Mouse (Mus musculus) limb, embryonic 15.5 days (tissue): ENCODE results near the gene Slc8b1. TPM values are rescaled to one million over a fixed set of nuclear protein-coding genes. Genes with fewer than 3 reads are reported as not detected.

Experiments used
- ATAC-seq: fragments of 200-750 bp; cut with Nextera tagmentation; 2 replicates; pipeline ENCODE4 v1.8.0; 2017; ENCODE audit warnings: low read depth, moderate TSS enrichment; ENCODE audit not compliant: insufficient number of reproducible peaks, low FRiP score, low TSS enrichment
- H3K27ac ChIP-seq: fragments of 300-500 bp; sonication (generic); 2 replicates; pipeline ENCODE4 v1.5.1; 2015; ENCODE audit warnings: moderate library complexity, mild to moderate bottlenecking, inconsistent platforms
- H3K27me3 ChIP-seq: fragments of 300-500 bp; sonication (generic); 2 replicates; pipeline ENCODE4 v1.6.1; 2015; ENCODE audit warnings: inconsistent platforms
- H3K36me3 ChIP-seq: fragments of 300-500 bp; sonication (generic); 2 replicates; pipeline ENCODE4 v1.6.1; 2015; ENCODE audit warnings: inconsistent platforms
- H3K4me1 ChIP-seq: fragments of 300-500 bp; sonication (generic); 2 replicates; pipeline ENCODE4 v1.6.1; 2015; ENCODE audit warnings: inconsistent platforms
- H3K4me2 ChIP-seq: fragments of 300-500 bp; sonication (generic); 2 replicates; pipeline ENCODE4 v1.6.1; 2015; ENCODE audit warnings: mild to moderate bottlenecking, inconsistent platforms
- H3K4me3 ChIP-seq: fragments of 300-500 bp; sonication (generic); 2 replicates; pipeline ENCODE4 v1.5.1; 2015; ENCODE audit warnings: mild to moderate bottlenecking, inconsistent platforms
- H3K9ac ChIP-seq: fragments of 300-500 bp; sonication (generic); 2 replicates; pipeline ENCODE4 v1.6.1; 2015; ENCODE audit warnings: inconsistent platforms
- H3K9me3 ChIP-seq: fragments of 300-500 bp; sonication (generic); 2 replicates; pipeline ENCODE4 v1.6.1; 2016; ENCODE audit warnings: inconsistent platforms
- WGBS: fragments of 180-500 bp; shearing (Covaris S2); methylation state at CpG from one replicate; pipeline ENCODE4 v1.1.7; 2015; 5-methylcytosine and 5-hydroxymethylcytosine counted together
- polyA plus RNA-seq: library from polyadenylated mRNA; unstranded; fragments of >200 nt; fragmentation: Nextera tagmentation; extraction: Ambion mirVana; gene quantifications from 2 replicates; pipeline ENCODE4 v1.2.1, GENCODE M21; 2015

Gene Slc8b1
- polyA plus RNA-seq, 1 experiment from 2014 or later, result 12.0 TPM

DNA sequence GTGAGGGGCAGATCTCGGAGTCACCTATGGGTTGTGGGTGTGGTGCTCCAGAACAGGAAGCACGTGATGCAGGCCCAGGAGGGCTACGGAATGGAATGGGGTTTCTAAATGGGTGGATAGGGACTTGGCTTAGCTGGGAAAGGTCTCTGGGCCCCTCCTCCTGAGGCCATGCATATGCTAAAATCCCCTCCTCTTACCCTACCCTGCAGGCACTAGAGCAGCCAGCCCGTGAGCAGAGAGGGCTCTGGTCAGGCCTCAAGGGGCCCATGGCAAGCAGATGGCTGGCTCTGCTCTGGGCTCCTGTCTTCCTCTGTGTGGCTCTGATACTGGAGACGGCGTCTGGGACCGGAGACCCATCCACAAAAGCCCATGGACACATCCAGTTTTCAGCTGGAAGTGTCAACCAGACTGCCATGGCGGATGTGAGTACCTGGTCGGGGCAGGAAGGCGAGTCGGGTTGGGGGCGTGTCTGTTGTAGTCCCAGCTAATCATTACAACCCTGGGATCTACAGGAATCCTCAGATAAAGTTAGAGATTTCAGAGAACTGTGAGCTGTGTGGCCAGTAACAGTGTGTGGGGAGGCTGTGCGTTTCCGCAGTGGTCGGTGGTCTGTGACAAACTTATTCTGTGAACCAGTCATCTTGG, 2.1 kb downstream of the Slc8b1 start:
- Histone ChIP-seq H3K9me3 (no peaks in the 10 kb centered on the region), H3K9ac (no peak overlapping the region), H3K27ac (peak overlapping the region; percentile 13; the same call in 1 of the 2 replicates), H3K27me3 (no peaks in the 10 kb centered on the region), H3K4me1 (peaks cover 63% of the 10 kb centered on the region), H3K4me2 (0 out of 2 replicates have a peak overlapping the region, but pooled peaks have one; percentile 10), H3K36me3 (no peaks in the 10 kb centered on the region), H3K4me3 (peak overlapping the region; percentile 7; the same call in 1 of the 2 replicates)
- WGBS, result 48% methylated on average over 15 of the region's 15 CpGs
- no peak for ATAC-seq

DNA sequence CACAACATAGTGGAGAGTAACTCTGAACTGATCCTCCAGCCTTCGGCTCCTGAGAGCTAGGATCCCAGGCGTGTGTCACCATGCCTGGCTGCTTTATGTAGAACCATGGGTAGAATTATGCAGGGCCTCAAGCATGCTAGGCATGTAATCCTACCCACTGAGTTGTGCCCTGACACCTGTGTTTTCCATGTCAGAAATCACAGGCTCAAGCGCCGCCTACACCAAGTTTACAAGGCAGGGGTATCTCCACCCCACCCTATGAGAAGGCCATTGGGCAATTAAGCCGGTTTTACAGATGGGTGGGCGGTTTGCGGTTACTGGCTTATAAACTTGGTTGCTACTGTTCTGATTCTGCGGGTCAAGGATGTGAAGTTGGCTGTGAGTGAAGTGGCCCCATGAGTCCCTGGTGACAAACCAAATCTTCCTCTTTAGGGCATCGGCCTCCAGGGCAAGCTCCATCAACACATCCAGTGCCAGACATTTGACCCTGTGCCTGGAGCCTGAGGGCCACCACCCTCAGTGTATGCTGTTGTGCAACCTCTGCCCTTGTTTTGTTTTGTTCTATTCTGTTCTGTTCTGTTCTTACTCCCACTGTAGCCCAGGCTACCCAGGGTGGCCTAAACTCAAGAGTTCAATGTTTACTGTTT, 3.2 kb downstream of the Slc8b1 start:
- H3K4me2 ChIP-seq, result no peak overlapping the region
- ATAC-seq, result no peak

DNA sequence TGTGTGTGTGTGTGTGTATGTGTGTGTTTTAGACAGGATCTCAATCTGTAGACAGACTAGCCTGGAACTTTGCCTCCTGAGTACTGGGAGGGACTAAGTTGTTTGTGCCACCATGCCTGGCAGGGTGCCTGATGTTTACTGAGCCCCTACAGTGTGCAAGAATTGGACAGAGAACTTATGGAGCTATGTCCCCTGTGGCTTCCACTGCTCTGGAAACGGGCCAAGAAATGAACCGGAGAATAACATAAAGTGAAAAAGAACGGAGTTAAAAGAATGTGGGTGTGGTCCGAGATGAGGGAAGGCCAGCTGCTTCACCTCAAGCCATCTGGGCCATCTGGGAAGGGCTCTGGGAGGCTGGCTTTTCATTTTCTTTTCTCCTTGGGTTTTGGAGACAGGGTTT, 3.8 kb downstream of the Slc8b1 start:
- no peak for ATAC-seq
- H3K27me3 ChIP-seq, result no peaks in the 10 kb centered on the region
- H3K4me3 ChIP-seq, result no peak overlapping the region
- no peak overlapping the region for H3K9ac ChIP-seq
- no peaks in the 10 kb centered on the region for H3K9me3 ChIP-seq
- H3K4me1 ChIP-seq, result peaks cover 63% of the 10 kb centered on the region
- 0 out of 2 replicates have a peak overlapping the region, but pooled peaks have one; percentile 10 for H3K4me2 ChIP-seq
- peak overlapping the region; percentile 58 for H3K27ac ChIP-seq
- peaks cover under 1% of the 10 kb centered on the region; the same call in 1 of the 2 replicates for H3K36me3 ChIP-seq
- WGBS, result 3% methylated on average over 4 of the region's 4 CpGs

More for the DNA sequence above, 3.2 kb downstream of the Slc8b1 start:
- H3K27me3 ChIP-seq, result no peaks in the 10 kb centered on the region
- no peak overlapping the region for H3K9ac ChIP-seq
- peak overlapping the region; percentile 54 for H3K27ac ChIP-seq
- H3K4me1 ChIP-seq, result peaks cover 63% of the 10 kb centered on the region
- 46% methylated on average over 9 of the region's 9 CpGs for WGBS
- no peak overlapping the region for H3K4me3 ChIP-seq
- no peaks in the 10 kb centered on the region for H3K9me3 ChIP-seq
- H3K36me3 ChIP-seq, result no peaks in the 10 kb centered on the region

DNA sequence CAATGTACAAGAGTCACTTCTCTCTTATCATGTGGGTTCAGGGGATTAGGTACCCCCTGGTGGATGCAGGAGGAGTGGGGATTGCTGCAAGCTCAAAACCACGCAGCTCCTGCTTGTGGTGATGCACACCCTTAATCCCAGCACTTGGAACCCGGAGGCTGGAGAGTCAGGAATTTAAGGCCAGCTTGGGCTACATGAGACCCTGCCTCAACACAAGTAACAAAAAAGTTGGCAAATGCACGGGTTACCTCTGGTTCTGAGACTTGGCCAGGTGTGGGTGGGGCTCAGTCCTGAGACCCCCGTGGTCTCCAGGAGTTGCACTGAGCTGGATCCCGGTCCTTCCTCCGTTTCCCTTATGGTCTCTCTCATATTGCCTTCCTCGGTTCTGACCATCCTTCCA, 4.5 kb downstream of the Slc8b1 start:
- no peak for ATAC-seq
- Histone ChIP-seq H3K4me1 (peaks cover 63% of the 10 kb centered on the region), H3K9me3 (no peaks in the 10 kb centered on the region), H3K4me3 (no peak overlapping the region), H3K4me2 (no peak overlapping the region), H3K27me3 (no peaks in the 10 kb centered on the region), H3K9ac (no peak overlapping the region), H3K27ac (peak overlapping the region; percentile 58; the same call in 1 of the 2 replicates), H3K36me3 (peaks cover 5% of the 10 kb centered on the region)
- 69% methylated on average over 7 of the region's 7 CpGs for WGBS

DNA sequence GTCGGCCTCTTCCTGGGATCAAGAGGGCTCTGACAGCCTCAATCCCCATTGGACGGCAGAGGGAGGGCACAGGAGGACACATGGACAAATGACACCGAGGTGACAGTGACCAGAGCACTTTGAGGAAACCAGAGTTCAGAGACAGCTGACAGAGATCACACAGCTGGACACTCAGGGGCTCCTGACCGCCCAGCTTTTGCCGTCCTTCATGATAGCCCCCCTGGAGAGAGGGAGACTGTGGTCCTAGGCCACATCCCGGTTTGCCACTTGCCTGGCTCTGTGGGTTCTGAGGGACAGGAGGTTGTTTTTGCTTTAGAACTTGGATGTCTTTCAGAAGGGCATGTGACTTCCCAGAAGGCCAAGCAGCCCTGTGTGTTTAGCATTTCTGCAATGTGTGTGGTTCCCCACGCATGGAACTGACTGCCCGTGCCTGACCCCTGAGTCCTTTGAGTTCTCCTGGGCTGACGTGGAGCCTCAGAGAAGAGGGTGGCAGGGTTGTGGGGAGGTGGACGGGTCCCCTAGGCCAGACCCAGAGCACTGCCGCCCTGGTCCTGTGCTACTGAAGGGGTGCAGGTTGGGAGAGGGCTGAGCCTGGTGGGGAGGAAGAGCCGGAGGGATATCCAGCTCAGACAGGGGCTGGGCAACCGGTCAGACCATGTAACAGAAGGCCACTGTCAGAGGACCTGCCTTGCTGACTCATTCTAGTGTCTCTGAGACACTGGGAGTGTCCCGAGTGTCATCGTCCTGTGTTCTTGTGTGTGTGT, 5.4 kb downstream of the Slc8b1 start:
- no peaks in the 10 kb centered on the region for H3K27me3 ChIP-seq
- no peak overlapping the region for H3K9ac ChIP-seq
- H3K4me2 ChIP-seq, result no peak overlapping the region
- H3K9me3 ChIP-seq, result no peaks in the 10 kb centered on the region
- 47% methylated on average over 15 of the region's 15 CpGs for WGBS
- H3K4me1 ChIP-seq, result peaks cover 54% of the 10 kb centered on the region
- H3K27ac ChIP-seq, result peak overlapping the region; percentile 50; the same call in 1 of the 2 replicates
- peaks cover 13% of the 10 kb centered on the region for H3K36me3 ChIP-seq
- no peak for ATAC-seq
- no peak overlapping the region for H3K4me3 ChIP-seq

DNA sequence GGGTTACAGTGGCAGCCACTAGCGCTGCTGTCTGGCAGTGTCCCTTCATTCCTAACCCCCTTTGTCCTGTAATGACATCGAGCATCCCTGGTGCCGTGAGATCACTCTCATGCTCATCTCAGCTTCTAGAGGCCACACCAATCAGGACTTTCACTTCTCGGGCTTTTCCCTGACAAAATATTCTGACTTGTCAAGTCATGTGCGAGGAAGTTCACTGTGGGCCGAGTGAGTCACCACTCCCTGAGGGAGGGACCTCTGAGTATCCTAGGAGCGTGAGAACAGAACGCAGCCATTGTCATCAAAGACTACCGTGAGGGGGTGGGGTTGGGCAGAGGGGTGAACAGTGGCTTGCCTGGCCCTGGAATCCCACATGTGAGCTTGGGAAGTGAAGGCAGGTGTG, 6.6 kb downstream of the Slc8b1 start:
- peak overlapping the region; percentile 18; the same call in 1 of the 2 replicates for H3K27ac ChIP-seq
- ATAC-seq, result no peak
- H3K9ac ChIP-seq, result no peak overlapping the region
- 53% methylated on average over 9 of the region's 9 CpGs for whole genome bisulfite sequencing
- H3K36me3 ChIP-seq, result peaks cover 20% of the 10 kb centered on the region
- H3K4me1 ChIP-seq, result peaks cover 45% of the 10 kb centered on the region
- H3K9me3 ChIP-seq, result no peaks in the 10 kb centered on the region
- no peak overlapping the region for H3K4me2 ChIP-seq
- no peak overlapping the region for H3K4me3 ChIP-seq
- no peaks in the 10 kb centered on the region for H3K27me3 ChIP-seq

DNA sequence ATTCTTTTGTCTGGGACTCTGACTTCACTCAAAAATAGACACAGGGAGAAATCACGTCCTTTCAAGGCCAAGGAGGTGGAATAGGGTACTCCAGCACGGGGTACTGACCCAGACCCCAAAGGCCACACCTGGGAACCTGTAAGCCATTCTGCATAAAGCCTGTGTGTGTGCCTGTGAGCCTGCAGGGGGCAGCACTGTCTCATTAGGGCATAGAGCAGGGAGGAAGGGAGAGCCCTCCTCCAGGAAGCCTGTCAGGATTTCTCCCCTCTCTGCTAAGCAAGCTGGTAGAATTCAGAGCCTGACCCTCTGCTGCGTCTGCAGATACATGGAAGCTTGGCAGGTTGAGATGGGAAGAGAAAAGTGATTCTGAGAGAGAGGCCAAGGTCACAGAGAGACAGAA, 11.7 kb downstream of the Slc8b1 start:
- Histone ChIP-seq H3K27me3 (no peaks in the 10 kb centered on the region), H3K4me1 (no peaks in the 10 kb centered on the region), H3K9me3 (no peaks in the 10 kb centered on the region), H3K4me2 (no peak overlapping the region), H3K4me3 (no peak overlapping the region), H3K36me3 (peaks cover 32% of the 10 kb centered on the region), H3K9ac (no peak overlapping the region), H3K27ac (no peak overlapping the region)
- WGBS, result 75% methylated on average over 3 of the region's 3 CpGs
- no peak for ATAC-seq

DNA sequence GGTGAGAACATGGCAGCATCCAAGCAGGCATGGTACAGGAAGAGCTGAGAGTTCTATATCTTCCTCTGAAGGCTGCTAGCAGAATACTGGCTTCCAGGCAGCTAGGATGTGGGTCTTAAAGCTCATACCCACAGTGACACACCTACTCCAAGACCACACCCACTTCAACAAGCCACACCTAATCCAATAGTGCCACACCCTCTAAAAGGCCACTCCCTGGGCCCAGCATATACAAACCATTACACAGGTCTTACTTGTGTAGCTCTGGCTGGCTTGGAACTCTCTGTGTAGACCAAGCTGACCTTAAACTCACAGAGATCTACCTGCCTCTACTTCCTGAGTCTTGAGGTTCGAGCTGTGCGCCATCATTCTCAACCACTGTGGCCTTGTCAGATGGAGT, 13.8 kb downstream of the Slc8b1 start:
- Histone ChIP-seq H3K4me1 (no peaks in the 10 kb centered on the region), H3K27ac (no peak overlapping the region), H3K9ac (no peak overlapping the region), H3K9me3 (no peaks in the 10 kb centered on the region), H3K4me2 (no peak overlapping the region), H3K36me3 (peaks cover 31% of the 10 kb centered on the region), H3K4me3 (no peak overlapping the region), H3K27me3 (no peaks in the 10 kb centered on the region)
- WGBS, result 89% methylated on average over 2 of the region's 2 CpGs
- ATAC-seq, result no peak

DNA sequence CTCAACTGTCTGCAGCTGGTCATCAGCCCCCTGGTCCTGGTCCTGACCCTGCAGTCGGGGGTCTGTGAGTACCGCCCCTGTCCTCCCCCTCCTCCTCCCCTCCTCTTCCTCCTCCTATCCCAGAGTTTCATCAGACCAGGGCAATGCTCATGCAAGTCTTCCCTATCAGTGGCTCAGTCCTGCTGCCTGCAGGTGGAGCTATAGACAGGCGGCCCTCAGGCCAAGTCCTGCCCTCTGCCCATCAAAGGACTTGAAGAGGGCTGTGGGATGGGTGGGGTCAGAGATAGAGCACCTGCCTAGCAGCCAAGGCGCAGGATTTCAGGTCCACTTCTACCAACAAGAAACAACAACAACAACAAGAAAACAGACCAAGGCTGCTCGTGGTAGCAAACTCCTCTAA, 14.8 kb downstream of the Slc8b1 start:
- H3K27me3 ChIP-seq, result no peaks in the 10 kb centered on the region
- WGBS, result 41% methylated on average over 5 of the region's 5 CpGs
- no peak overlapping the region for H3K9ac ChIP-seq
- no peaks in the 10 kb centered on the region for H3K9me3 ChIP-seq
- no peak for ATAC-seq
- no peak overlapping the region for H3K4me2 ChIP-seq
- H3K36me3 ChIP-seq, result peaks cover 24% of the 10 kb centered on the region
- H3K27ac ChIP-seq, result no peak overlapping the region
- H3K4me1 ChIP-seq, result no peaks in the 10 kb centered on the region
- no peak overlapping the region for H3K4me3 ChIP-seq

DNA sequence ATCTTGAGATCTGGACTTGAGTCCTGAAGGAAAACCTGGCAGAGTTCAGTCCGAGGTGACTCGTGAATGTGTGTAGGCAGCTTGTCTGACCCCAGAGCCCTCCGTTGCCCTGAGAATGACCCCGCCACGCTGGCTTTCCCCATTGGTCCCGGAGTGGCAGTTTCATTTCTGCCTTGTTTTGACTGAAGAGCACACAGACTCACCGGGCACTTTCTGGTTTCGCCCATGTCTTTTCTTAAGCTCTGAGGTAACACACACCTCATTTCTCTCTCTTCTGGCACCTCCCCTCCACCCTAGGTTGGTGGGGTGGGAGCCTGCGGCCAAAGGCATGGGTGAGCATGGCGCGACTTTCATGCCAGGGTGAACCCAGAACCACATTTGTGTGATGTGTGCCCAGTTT, 15.3 kb downstream of the Slc8b1 start:
- no peak overlapping the region for H3K27ac ChIP-seq
- ATAC-seq, result no peak
- H3K27me3 ChIP-seq, result no peaks in the 10 kb centered on the region
- H3K9me3 ChIP-seq, result no peaks in the 10 kb centered on the region
- WGBS, result 63% methylated on average over 11 of the region's 11 CpGs
- no peak overlapping the region for H3K4me3 ChIP-seq
- peaks cover 19% of the 10 kb centered on the region for H3K36me3 ChIP-seq
- H3K9ac ChIP-seq, result no peak overlapping the region
- no peak overlapping the region for H3K4me2 ChIP-seq
- H3K4me1 ChIP-seq, result no peaks in the 10 kb centered on the region

DNA sequence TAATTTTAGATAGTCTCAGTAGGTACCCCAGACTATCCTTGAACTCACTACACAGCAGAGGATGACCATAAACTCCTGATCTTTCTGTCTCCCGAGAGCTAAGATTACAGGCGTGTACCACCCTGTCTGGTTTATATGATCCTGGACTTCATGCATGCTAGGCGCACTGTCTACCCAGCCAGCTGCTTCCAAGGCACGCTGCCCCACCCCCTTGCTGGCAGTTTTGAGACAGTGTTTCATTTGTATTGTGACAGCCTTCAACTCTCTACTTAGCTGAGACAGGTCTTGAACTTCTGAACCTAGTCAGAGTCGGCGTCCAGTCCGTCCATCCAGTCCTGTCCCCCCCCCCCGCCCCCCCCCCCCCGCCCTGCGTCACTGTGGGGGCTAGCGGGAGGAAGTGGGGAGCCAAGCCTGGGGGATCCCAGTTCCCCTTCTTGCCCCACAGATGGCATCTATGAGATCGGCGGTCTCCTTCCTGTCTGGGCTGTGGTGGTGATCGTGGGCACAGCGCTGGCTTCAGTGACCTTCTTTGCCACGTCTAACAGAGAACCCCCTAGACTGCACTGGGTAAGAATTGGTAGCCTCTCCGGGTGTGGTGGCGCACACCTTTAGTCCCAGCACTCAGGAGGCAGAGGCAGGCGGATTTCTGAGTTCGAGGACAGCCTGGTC, 16.5 kb downstream of the Slc8b1 start:
- Histone ChIP-seq H3K27ac (no peak overlapping the region), H3K27me3 (no peaks in the 10 kb centered on the region), H3K4me1 (no peaks in the 10 kb centered on the region), H3K9ac (no peak overlapping the region), H3K9me3 (no peaks in the 10 kb centered on the region), H3K4me3 (no peak overlapping the region), H3K4me2 (no peak overlapping the region), H3K36me3 (peaks cover 11% of the 10 kb centered on the region)
- ATAC-seq, result no peak
- 80% methylated on average over 17 of the region's 20 CpGs for WGBS
